Mouse (Mus musculus) splenic B cell, adult 2 months (primary cell): ENCODE measurements at regions not wholly inside any gene's neighbourhood (a gene's known extent, or its start where the extent isn't known, plus 50 kb on each side); places are given as distances from the start of the nearest gene placed in this dataset.

Experiments
- DNase-seq: peaks from one replicate; pipeline ENCODE4 v3.0.0-alpha.2; 2011; ENCODE audit warnings: low read depth, low spot score
- H3K27me3 ChIP-seq: 2 replicates; pipeline ENCODE4 v1.6.1; 2012; ENCODE audit warnings: mild to moderate bottlenecking, low read length, moderate library complexity, mixed read lengths; ENCODE audit not compliant: control insufficient read depth, poor library complexity, insufficient read depth, severe bottlenecking
- H3K36me3 ChIP-seq: 2 replicates; pipeline ENCODE4 v1.6.1; 2012; ENCODE audit warnings: mild to moderate bottlenecking, low read length, moderate library complexity, mixed read lengths; ENCODE audit not compliant: control insufficient read depth, poor library complexity, insufficient read depth, severe bottlenecking

DNA sequence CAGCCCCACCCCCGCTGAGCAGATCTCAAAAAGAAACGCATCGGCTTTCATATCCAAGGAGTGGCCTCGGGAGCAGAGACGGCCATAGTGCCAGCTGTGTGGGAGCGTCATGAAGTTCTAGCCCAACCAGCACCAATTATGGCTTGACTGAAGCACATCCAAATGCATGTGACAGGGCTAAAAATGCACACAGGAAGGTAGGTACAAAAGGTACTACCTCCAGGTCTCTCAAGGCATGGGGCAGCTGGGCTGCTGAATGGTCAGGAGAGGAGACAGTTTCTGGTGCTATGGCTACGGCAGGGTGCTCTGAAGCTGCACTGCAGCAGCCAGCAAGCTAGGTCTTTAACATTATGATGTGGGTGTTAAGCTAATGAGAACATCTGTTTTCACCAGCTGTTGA, 83.1 kb upstream of the Col1a2 start:
- no peaks in the 10 kb centered on the region for H3K27me3 ChIP-seq
- no peak for DNase-seq
- H3K36me3 ChIP-seq = no peaks in the 10 kb centered on the region

DNA sequence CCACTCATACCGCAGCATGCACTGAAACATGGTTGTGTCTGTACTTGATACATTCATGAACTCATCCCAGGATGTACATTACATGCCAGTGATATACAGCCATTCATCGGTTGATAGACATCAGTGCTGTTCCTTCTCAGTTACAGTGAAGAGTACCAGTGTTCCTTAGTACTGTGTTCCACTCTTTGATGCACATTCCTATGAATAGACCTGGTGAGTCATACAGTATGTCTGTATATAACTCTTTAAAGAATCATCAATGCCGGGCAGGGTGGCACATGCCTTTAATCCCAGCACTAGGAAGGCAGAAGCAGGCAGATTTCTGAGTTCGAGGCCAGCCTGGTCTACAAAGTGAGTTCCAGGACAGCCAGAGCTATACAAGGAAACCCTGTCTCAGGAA, 77.5 kb upstream of the Col1a2 start:
- no peak for DNase-seq
- no peaks in the 10 kb centered on the region for H3K36me3 ChIP-seq

DNA sequence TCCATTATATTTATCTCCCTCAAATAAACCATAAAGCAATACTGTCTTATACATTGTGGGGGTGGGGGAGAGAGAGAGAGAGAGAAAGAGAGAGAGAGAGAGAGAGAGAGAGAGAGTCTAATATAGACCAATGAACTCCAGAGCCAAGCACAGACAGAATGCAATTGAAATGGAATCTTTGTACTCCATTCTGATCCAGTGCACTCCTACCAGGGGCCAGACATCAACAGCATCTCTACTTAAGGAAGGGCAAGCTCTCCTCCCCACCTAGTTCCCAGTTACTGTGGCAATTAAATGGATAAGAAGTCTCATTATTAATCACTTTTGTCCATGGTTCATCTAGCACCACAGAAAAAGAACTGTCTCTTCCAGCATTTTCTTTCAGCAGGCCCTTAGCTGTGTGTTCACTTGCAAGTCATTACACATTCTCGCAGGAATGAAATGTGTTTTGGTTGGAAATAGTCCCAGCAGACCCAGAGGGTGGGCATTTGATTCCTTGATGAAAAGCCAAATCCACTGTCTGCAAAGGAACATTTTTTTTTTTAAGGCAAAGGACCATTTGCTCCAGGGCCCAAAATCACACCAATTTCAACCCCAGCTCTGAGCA, 73.8 kb upstream of the Col1a2 start:
- DNase-seq = no peak
- H3K27me3 ChIP-seq = no peaks in the 10 kb centered on the region
- H3K36me3 ChIP-seq = no peaks in the 10 kb centered on the region

More for the DNA sequence above, 77.5 kb upstream of the Col1a2 start:
- H3K27me3 ChIP-seq = no peaks in the 10 kb centered on the region

DNA sequence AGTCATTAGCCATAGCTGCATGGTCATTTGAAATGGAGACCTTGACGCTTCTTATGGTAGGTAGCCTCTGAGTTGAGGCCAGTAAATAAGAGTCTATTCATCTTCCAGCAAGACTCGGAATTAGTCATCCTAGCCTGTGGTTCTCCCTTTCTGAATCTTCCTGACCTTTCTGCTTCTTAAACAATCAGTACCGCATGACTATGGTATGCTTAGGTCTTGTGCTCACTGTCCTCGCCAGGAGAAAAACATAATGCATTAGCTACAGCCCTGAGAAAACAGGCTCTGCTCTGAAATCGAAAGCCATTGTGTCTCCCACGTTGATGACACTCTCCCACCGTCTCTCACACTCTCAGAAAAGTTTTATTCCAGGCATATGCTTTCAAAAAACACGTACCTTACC, 72.4 kb upstream of the Col1a2 start:
- no peaks in the 10 kb centered on the region for H3K27me3 ChIP-seq
- no peak for DNase-seq
- H3K36me3 ChIP-seq = no peaks in the 10 kb centered on the region

DNA sequence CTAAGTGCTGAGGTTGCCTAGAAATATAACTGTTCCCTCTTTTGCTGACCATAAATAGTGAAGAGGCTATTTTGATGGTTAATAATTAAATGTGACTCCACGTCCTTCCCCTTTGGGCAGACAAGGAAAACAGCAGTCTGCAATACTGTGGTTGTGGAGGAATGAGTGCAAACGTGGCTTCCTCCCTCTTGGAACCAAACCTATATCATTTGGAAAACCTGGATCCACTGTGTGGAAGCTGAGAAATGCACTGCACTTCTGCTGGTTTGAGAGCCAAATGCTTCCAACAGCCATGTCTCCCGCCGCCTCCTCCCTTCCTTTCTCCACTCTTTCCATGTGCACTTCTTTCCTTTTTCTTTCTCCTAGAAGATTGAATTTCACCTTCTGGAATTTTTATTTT, 68.2 kb upstream of the Col1a2 start:
- no peak for DNase-seq
- Histone ChIP-seq H3K36me3 (no peaks in the 10 kb centered on the region), H3K27me3 (no peaks in the 10 kb centered on the region)

DNA sequence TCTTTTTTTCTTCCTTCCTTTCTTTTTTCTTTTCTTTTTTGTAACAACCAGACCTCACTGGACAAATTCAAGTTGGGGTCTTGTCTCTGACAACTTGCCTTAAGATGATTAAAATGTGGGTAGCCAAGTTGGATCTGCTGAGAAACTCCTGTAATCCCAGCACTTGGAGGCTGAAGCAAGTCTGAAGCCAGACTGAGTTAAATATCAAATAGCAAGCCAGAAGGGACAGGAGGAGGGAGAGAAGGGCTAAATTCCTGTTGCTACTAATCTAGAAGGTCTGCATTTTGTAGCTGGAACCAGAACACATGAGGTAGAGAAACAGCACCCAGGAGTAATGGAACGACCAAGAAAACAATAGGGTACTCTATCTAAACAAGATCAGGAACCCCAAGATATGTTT, 67.7 kb upstream of the Col1a2 start:
- H3K36me3 ChIP-seq = no peaks in the 10 kb centered on the region
- H3K27me3 ChIP-seq = no peaks in the 10 kb centered on the region
- DNase-seq = no peak

DNA sequence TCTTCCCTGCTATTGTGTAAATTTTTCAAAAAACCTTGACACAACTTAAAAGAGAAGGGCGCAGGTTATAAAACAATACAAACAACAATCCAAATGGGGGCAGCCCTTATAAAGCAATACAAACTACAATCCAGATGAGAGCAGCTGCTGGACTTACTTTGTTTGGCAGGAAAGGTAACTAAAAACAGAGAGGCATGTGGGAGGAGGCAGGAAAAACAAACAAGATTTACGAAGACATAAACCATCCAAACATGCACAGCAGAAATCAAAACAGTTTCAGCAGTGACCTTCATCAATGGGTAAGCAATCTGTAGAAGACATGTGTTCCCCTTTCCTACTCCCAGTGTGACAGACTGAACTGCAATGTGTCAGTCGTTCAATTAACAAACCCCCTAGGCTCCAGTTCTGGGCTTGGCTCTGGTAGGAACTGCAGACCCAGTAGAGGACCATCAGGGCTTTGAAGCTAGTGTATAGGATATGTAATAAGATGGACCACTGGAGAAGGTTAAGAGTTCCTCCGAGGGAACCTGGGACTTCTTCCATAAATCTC, 62.9 kb upstream of the Col1a2 start:
- DNase-seq = no peak

DNA sequence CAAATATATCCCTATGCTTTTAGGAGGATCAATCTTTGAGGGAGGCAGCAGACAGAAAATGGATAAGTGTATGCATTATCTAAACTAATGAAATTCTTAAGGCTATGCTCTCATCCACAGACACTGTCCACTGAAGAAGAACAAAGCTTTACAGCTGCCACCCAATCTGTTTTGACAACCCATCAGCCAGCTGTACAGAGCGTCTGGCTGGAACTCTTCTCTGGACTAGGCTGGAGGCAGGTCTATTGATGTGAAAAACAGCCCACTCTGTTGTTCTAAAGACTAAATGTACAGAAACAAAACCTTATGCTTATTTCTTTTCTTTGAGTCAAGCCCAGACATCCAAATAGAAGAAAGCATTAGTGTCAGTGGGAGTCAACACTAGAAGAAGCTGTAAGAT, 58.7 kb upstream of the Col1a2 start:
- H3K27me3 ChIP-seq = no peaks in the 10 kb centered on the region

More for the DNA sequence above, 62.9 kb upstream of the Col1a2 start:
- no peaks in the 10 kb centered on the region for H3K27me3 ChIP-seq
- H3K36me3 ChIP-seq = no peaks in the 10 kb centered on the region

DNA sequence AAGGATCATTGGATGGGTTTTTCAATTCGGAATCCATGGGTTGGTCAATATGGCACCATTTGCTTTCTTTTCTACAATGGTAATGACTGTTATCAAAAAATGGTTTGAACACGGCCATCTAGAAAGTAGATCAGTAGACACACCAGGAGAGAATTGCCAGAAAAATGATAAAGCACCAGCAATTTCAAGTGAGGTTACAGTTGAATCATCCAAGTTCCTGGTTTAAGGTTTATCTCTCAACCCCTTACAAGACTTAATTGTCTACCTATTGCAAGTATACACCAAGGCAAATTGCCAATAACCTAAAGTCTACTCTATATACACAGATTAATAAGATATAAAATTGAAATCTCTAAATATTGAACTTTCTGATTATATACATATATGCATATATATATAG, 53.4 kb upstream of the Col1a2 start:
- no peaks in the 10 kb centered on the region for H3K36me3 ChIP-seq
- no peaks in the 10 kb centered on the region for H3K27me3 ChIP-seq
- no peak for DNase-seq

More for the DNA sequence above, 58.7 kb upstream of the Col1a2 start:
- no peak for DNase-seq
- no peaks in the 10 kb centered on the region for H3K36me3 ChIP-seq
